Mouse (Mus musculus) heart, embryonic 14.5 days (tissue): ENCODE data around the gene Cyp2d40. TPM values are rescaled to one million over a fixed set of nuclear protein-coding genes. Genes with fewer than 3 reads are reported as not detected.
"Not testable (repeated sequence)": the region's sequence is repeated elsewhere in the genome, so short reads cannot be mapped to it uniquely, and the experiment has no call there.

Experiments used
- ATAC-seq: fragments of 200-750 bp; cut with Nextera tagmentation; 2 replicates; pipeline ENCODE4 v1.8.0; 2017; ENCODE audit warnings: low read depth, moderate TSS enrichment; ENCODE audit not compliant: insufficient number of reproducible peaks, insufficient read depth, low FRiP score
- H3K27ac ChIP-seq, 2 experiments: fragments of 200-500 bp in 1 of 2; fragments of 300-500 bp in 1 of 2; sonication (generic) in 1 of 2; replicated peaks in 1 of 2; 2 replicates each; pipeline ENCODE4 v1.5.1; 2012 to 2014; ENCODE audit warnings: low read depth in 2 of 2, low read length in 2 of 2, control low read depth in 1 of 2, mild to moderate bottlenecking in 1 of 2, mixed read lengths in 1 of 2; ENCODE audit not compliant: control insufficient read depth in 1 of 2, insufficient read depth in 1 of 2
- H3K27me3 ChIP-seq: fragments of 300-500 bp; sonication (generic); 2 replicates; pipeline ENCODE4 v1.6.1; 2014; ENCODE audit warnings: mild to moderate bottlenecking, low read length, control low read depth; ENCODE audit not compliant: control insufficient read depth, insufficient read depth
- H3K36me3 ChIP-seq: fragments of 300-500 bp; sonication (generic); 2 replicates; pipeline ENCODE4 v1.6.1; 2014; ENCODE audit warnings: mild to moderate bottlenecking, control low read depth, low read length, mixed read lengths; ENCODE audit not compliant: control insufficient read depth, insufficient read depth
- H3K4me1 ChIP-seq, 2 experiments: fragments of 200-500 bp in 1 of 2; fragments of 300-500 bp in 1 of 2; sonication (generic) in 1 of 2; 2 replicates each; pipeline ENCODE4 v1.6.1; 2012 to 2014; ENCODE audit warnings: low read length in 2 of 2, control low read depth in 1 of 2, mixed read lengths in 1 of 2; ENCODE audit not compliant: control insufficient read depth in 2 of 2, insufficient read depth in 2 of 2
- H3K4me2 ChIP-seq: fragments of 300-500 bp; sonication (generic); 2 replicates; pipeline ENCODE4 v1.6.1; 2014; ENCODE audit warnings: mild to moderate bottlenecking, low read length
- H3K4me3 ChIP-seq, 2 experiments: fragments of 200-500 bp in 1 of 2; fragments of 300-500 bp in 1 of 2; sonication (generic) in 1 of 2; 2 replicates each; pipeline ENCODE4 v1.5.1; 2012 to 2014; ENCODE audit warnings: low read length in 2 of 2, mild to moderate bottlenecking in 2 of 2, control low read depth in 1 of 2, low read depth in 1 of 2, moderate library complexity in 1 of 2; ENCODE audit not compliant: control insufficient read depth in 1 of 2, insufficient read depth in 1 of 2
- H3K9ac ChIP-seq: fragments of 300-500 bp; sonication (generic); 2 replicates; pipeline ENCODE4 v1.6.1; 2014; ENCODE audit warnings: mild to moderate bottlenecking, low read length
- H3K9me3 ChIP-seq: fragments of 300-500 bp; sonication (generic); 2 replicates; pipeline ENCODE4 v1.6.1; 2016; ENCODE audit warnings: low read length, control low read depth; ENCODE audit not compliant: control insufficient read depth
- WGBS: fragments of 180-500 bp; shearing (Covaris S2); extraction: QIAGEN DNeasy Blood & Tissue Kit; methylation state at CpG from one replicate; pipeline ENCODE4 v1.1.7; 2014; 5-methylcytosine and 5-hydroxymethylcytosine counted together
- microRNA-seq: library from miRNA; unstranded; fragments of <30 nt; microRNA quantifications from one replicate; pipeline ENCODE4, GENCODE M21; 2016
- polyA plus RNA-seq: library from polyadenylated mRNA; unstranded; fragments of >200 nt; fragmentation: Nextera tagmentation; extraction: Ambion mirVana; gene quantifications from 2 replicates; pipeline ENCODE4 v1.2.1, GENCODE M21; 2014

Cyp2d40 gene
- polyA plus RNA-seq, 1 experiment from 2014 or later: not detected

- H3K27ac ChIP-seq: no peak overlapping the region
- H3K27me3 ChIP-seq: no peaks in the 10 kb centered on the region
- ATAC-seq: no peak
- no peaks in the 10 kb centered on the region for H3K4me1 ChIP-seq
- no peak overlapping the region for H3K4me3 ChIP-seq
- 0 out of 2 replicates have a peak, but pooled peaks cover 7% of the 10 kb centered on the region for H3K9me3 ChIP-seq
- 26% methylated on average over 1 of the region's 1 CpGs for WGBS
- no peak overlapping the region for H3K9ac ChIP-seq
- H3K4me2 ChIP-seq: no peak overlapping the region
- no peaks in the 10 kb centered on the region for H3K36me3 ChIP-seq
These were observed 15.8 kb downstream of the Cyp2d40 start for GRCm38 (mm10) chr15:82748141-82748540.

GRCm38 (mm10) chr15:82747516-82747915, 16.5 kb downstream of the Cyp2d40 start:
- 43% methylated on average over 1 of the region's 1 CpGs for WGBS
- no peaks in the 10 kb centered on the region for H3K36me3 ChIP-seq
- H3K9me3 ChIP-seq: 0 out of 2 replicates have a peak, but pooled peaks cover 7% of the 10 kb centered on the region
- no peaks in the 10 kb centered on the region for H3K27me3 ChIP-seq
- H3K4me2 ChIP-seq: no peak overlapping the region
- H3K4me1 ChIP-seq: no peaks in the 10 kb centered on the region
- no peak overlapping the region for H3K27ac ChIP-seq
- no peak overlapping the region for H3K4me3 ChIP-seq
- no peak for ATAC-seq
- no peak overlapping the region for H3K9ac ChIP-seq

GRCm38 (mm10) chr15:82733331-82733925, 30.6 kb downstream of the Cyp2d40 start:
- H3K27me3 ChIP-seq, H3K27ac ChIP-seq, H3K4me2 ChIP-seq, ATAC-seq, H3K4me1 ChIP-seq, H3K9me3 ChIP-seq, H3K9ac ChIP-seq, H3K36me3 ChIP-seq, H3K4me3 ChIP-seq: not testable (repeated sequence)
- 86% methylated on average over 4 of the region's 4 CpGs for WGBS

Small RNA genes within 50 kb of the gene (microRNA-seq; reads per million reads assigned to microRNA genes)
- not detected for gene Gm27618

Other genes with a start within 250 kb of the Cyp2d40 start
- not detected in 2 replicates for gene Cyp2d12, start 209.1 kb downstream of the Cyp2d40 start, polyA plus RNA-seq
- not detected in 2 replicates for gene Cyp2d34, start 143.2 kb downstream of the Cyp2d40 start, polyA plus RNA-seq
- not detected in 2 replicates for gene Cyp2d26, start 30.1 kb upstream of the Cyp2d40 start, polyA plus RNA-seq
- 6.7 and 7.2 TPM in 2 replicates for gene Tcf20, start 223.7 kb upstream of the Cyp2d40 start, polyA plus RNA-seq